Mouse (Mus musculus): ENCODE results near the gene Tex36.

DNA sequence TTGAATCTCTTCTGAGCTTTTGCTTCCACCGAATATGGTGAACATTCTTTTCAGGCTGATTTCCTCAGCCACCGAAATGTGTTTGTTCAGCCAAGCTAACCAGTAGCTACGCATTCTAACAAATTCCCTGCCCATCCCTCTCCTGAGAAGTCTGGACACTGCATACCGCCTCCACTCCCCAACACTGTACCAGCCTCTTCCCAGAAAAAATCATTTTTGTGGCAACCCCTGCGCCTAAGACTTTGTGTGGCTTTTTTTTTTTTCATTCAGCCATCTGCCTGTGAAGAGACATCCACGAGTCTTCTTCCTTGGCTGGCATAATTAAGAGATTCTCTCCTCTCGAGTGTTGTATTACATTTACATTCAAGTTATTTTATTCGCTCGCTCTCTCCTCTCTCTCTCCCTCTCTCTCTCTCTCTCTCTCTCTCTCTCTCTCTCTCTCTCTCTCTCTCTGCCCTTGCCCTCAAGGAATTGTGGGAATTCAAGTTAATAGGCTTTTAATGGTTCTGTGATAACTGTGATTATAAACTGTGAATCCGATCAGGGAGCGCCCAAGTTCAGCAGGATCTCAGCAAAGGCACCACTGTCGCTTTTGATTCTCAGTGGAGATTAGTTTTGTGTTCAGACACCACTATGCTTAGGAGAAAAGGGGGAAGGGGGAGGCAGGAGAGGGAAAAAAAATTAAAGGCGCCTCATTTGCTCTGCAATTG, 6.8 kb upstream of the Tex36 start:
- TF ChIP-seq CTCF (IDR thresholded peaks at IDR 0.05; ENCODE audit: low read depth) (no peak), EP300 (IDR thresholded peaks at IDR 0.05; ENCODE audit: low read depth) (no peak)
